Mouse (Mus musculus): Measurements from ENCODE around the gene Snorc. TPM values are rescaled to one million over a fixed set of nuclear protein-coding genes. Genes with fewer than 3 reads are reported as not detected.
"Not testable (repeated sequence)": the region's sequence is repeated elsewhere in the genome, so short reads cannot be mapped to it uniquely, and the experiment has no call there.

The Snorc gene
- not detected in 2 replicates for polyA plus RNA-seq (2014; fragmentation: Nextera tagmentation; extraction: Ambion mirVana)

DNA sequence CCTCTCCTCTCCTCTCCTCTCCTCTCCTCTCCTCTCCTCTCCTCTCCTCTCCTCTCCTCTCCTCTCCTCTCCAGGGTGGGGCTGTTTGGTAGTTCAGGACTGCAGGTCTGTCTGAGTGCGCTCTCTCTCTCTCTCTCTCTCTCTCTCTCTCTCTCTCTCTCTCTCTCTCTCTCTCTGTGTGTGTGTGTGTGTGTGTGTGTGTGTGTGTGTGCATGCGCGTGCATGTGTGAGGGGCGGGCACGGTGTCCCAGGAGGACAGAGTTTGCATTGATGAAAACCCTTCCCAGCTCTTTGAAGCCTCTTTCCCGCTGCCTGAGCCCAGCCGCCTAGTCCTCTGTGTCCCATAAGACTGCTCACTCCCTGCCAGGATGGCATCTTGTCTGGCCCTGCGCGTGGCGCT is at the start of gene Snorc:
TSS of gene Snorc (plus strand) at position 301 of the 400 bp plus-strand sequence.
- H3K9ac ChIP-seq (ENCODE audit: low read length); ATAC-seq (replicated peaks; ENCODE audit: low FRiP score, low TSS enrichment, low read depth): not testable (repeated sequence)
- WGBS: 50% methylated on average over 8 of the region's 10 CpGs

DNA sequence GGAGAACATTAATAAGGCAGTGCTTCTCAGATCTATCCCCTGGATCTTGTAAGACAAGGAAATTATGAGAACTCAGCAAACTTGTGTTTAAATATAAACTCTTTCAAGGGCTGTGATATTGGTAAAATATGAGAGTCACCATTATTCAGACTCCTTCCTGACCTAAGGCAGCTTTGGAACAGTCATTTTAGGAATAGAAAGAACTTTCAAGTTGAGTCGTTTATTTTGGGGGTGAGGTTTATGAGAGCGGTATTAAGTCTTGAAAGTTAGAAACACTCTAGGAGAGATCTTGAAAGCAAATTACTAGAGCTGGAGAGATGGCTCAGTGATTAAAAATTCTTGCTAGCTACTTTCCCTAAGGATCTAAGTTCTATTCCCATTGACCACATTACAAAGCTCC is 34.9 kb upstream of the Snorc start:
- Histone ChIP-seq H3K4me2 (ENCODE audit: low read length) (no peak overlapping the region), H3K9me3 (ENCODE audit: control insufficient read depth, low read length) (no peaks in the 10 kb centered on the region), H3K4me1 (replicated peaks; ENCODE audit: control insufficient read depth, insufficient read depth, low read length) (no peaks in the 10 kb centered on the region), H3K36me3 (ENCODE audit: control insufficient read depth, insufficient read depth, low read length) (peaks cover 86% of the 10 kb centered on the region), H3K27ac (ENCODE audit: low read depth) (no peak overlapping the region), H3K4me3 (ENCODE audit: low read depth, low read length) (no peak overlapping the region), H3K9ac (ENCODE audit: low read length) (no peak overlapping the region), H3K27me3 (replicated peaks; ENCODE audit: control insufficient read depth, insufficient read depth, low read length) (no peaks in the 10 kb centered on the region)
- 97% methylated on average over 2 of the region's 2 CpGs for WGBS
- no peak for ATAC-seq (replicated peaks; ENCODE audit: low FRiP score, low TSS enrichment, low read depth)
- DNase-seq (ENCODE audit: low spot score): no peak

More for the DNA sequence above, at the start of gene Snorc:
- DNase-seq (ENCODE audit: low spot score); H3K9me3 ChIP-seq (ENCODE audit: control insufficient read depth, low read length); H3K36me3 ChIP-seq (ENCODE audit: control insufficient read depth, insufficient read depth, low read length); H3K27ac ChIP-seq (ENCODE audit: low read depth); H3K4me2 ChIP-seq (ENCODE audit: low read length); H3K27me3 ChIP-seq (replicated peaks; ENCODE audit: control insufficient read depth, insufficient read depth, low read length); H3K4me1 ChIP-seq (replicated peaks; ENCODE audit: control insufficient read depth, insufficient read depth, low read length); H3K4me3 ChIP-seq (ENCODE audit: low read depth, low read length): not testable (repeated sequence)

DNA sequence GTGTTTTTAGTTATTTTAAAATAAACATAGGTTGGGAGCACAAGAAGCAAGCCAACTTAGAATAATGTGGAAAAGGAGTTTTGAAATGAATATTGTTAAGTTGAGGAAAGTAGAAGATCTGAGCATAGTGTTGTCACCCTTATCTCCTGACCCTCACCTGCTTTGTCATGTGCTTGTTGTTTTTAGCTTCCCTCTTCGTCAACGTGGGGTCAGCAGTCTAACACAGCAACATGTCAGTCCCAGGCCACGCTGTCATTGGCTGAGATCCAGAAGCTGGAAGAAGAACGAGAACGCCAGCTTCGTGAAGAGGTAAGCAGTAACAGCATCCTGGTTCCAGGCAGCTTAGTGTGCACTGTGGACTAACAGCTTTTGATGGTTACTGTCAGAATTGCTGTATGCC is 33.5 kb upstream of the Snorc start:
- no peak overlapping the region for H3K27ac ChIP-seq (ENCODE audit: low read depth)
- WGBS: 85% methylated on average over 6 of the region's 6 CpGs

DNA sequence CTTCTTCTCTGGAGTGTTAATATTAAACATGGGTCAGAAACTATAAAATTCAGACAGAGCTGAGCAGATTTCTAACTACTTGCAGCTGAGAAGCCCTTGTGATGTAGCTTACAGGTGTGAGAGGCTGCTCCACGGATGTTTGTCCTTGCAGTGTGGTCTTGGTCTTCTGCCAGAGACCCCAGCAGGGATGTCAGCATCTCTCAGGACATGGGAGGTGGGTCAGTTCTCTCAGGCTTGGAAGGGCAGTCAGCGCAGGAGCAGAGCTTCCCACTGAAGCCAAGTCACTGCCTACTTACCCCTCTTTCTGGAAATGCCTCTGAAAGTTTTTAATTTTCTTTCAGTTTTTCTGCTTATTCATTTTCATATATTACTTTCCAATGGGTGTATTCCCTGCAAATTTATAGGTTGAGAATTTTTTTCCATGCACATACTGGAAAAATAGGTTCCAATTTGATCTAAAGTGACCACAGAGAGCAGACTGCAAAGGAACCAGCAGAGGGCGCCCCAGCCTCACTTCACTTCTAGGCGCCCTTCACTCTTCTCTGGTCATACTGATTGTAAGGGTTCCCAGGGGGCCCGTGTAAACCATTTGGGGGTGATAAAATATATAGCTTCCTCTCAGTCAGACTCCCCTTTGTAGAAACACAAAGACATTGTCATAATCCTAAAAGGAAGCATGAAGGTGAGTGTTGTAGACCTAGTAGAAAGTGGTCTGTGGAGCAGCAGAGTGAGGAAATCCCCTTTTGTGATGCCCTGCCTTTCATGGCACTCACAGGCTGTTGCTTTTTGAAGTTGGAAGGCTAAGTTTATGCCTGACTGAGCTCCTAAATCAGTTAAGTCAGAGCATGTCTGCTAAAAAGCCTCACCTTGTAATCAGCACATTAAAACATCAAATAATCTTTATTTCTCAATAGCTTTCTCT is 22.6 kb upstream of the Snorc start:
- H3K36me3 ChIP-seq (ENCODE audit: control insufficient read depth, insufficient read depth, low read length): peaks cover 82% of the 10 kb centered on the region
- 43% methylated on average over 5 of the region's 5 CpGs for WGBS
- DNase-seq (ENCODE audit: low spot score): peak; percentile 83

More for the DNA sequence above, 33.5 kb upstream of the Snorc start:
- no peaks in the 10 kb centered on the region for H3K4me1 ChIP-seq (replicated peaks; ENCODE audit: control insufficient read depth, insufficient read depth, low read length)
- ATAC-seq (replicated peaks; ENCODE audit: low FRiP score, low TSS enrichment, low read depth) (no peak), DNase-seq (ENCODE audit: low spot score) (no peak)
- H3K36me3 ChIP-seq (ENCODE audit: control insufficient read depth, insufficient read depth, low read length): peaks cover 90% of the 10 kb centered on the region
- no peak overlapping the region for H3K4me2 ChIP-seq (ENCODE audit: low read length)
- no peaks in the 10 kb centered on the region for H3K9me3 ChIP-seq (ENCODE audit: control insufficient read depth, low read length)
- H3K27me3 ChIP-seq (replicated peaks; ENCODE audit: control insufficient read depth, insufficient read depth, low read length): no peaks in the 10 kb centered on the region
- H3K4me3 ChIP-seq (ENCODE audit: low read depth, low read length): no peak overlapping the region
- no peak overlapping the region for H3K9ac ChIP-seq (ENCODE audit: low read length)

DNA sequence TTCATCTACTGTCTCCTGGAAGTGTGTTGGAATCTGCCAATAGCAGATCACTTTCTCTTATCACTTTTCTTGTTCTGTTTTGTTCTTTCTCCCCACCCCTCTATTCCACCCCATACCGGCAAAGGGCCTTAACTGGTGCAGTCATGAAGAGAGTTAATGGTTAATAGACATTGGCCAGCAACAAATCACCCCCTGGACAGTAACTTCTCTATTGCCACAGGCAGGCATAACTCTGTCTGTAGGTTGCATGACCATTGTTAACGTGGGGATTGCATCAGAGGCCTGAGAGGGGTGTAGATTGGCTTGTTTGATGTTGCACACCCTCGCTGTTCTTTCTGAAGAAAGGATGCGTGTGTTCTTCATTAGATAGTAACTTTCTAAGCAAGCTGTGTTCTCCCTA is 20.6 kb upstream of the Snorc start:
- no peak for DNase-seq (ENCODE audit: low spot score)
- Histone ChIP-seq H3K4me1 (replicated peaks; ENCODE audit: control insufficient read depth, insufficient read depth, low read length) (no peaks in the 10 kb centered on the region), H3K36me3 (ENCODE audit: control insufficient read depth, insufficient read depth, low read length) (peaks cover 67% of the 10 kb centered on the region), H3K4me3 (ENCODE audit: low read depth, low read length) (no peak overlapping the region), H3K9ac (ENCODE audit: low read length) (no peak overlapping the region), H3K4me2 (ENCODE audit: low read length) (no peak overlapping the region), H3K27ac (ENCODE audit: low read depth) (no peak overlapping the region), H3K9me3 (ENCODE audit: control insufficient read depth, low read length) (no peaks in the 10 kb centered on the region), H3K27me3 (replicated peaks; ENCODE audit: control insufficient read depth, insufficient read depth, low read length) (no peaks in the 10 kb centered on the region)
- WGBS: 77% methylated on average over 4 of the region's 4 CpGs
- ATAC-seq (replicated peaks; ENCODE audit: low FRiP score, low TSS enrichment, low read depth): no peak

More for the DNA sequence above, 22.6 kb upstream of the Snorc start:
- 0 out of 2 replicates have a peak, but pooled peaks have one; percentile 27 for ATAC-seq (replicated peaks; ENCODE audit: low FRiP score, low TSS enrichment, low read depth)
- Histone ChIP-seq H3K27ac (ENCODE audit: low read depth) (no peak overlapping the region), H3K9me3 (ENCODE audit: control insufficient read depth, low read length) (no peaks in the 10 kb centered on the region), H3K9ac (ENCODE audit: low read length) (no peak overlapping the region), H3K4me1 (replicated peaks; ENCODE audit: control insufficient read depth, insufficient read depth, low read length) (no peaks in the 10 kb centered on the region), H3K4me3 (ENCODE audit: low read depth, low read length) (no peak overlapping the region), H3K4me2 (ENCODE audit: low read length) (no peak overlapping the region), H3K27me3 (replicated peaks; ENCODE audit: control insufficient read depth, insufficient read depth, low read length) (no peaks in the 10 kb centered on the region)

DNA sequence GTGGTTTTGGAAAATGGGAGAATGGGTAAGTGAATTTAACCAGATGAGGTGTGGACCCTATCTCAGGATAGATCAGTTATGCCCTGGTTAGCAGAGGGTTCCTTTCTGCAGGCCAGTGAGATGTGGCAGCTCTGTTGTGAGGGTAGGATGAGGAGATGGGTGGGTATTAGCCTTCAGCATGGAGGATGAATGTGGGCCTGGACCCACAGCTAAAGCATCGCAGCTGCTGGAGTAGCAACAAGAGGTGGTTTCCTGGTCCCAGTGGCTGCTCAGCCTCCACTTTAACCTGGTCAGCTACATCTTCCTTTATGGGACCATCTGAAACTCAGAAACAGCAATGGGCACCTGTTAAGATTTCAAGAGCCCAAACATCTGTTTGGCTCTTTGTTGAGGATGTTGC is 13.6 kb upstream of the Snorc start:
- 95% methylated on average over 1 of the region's 1 CpGs for WGBS
- no peak for DNase-seq (ENCODE audit: low spot score)
- no peak for ATAC-seq (replicated peaks; ENCODE audit: low FRiP score, low TSS enrichment, low read depth)
- Histone ChIP-seq H3K9me3 (ENCODE audit: control insufficient read depth, low read length) (no peaks in the 10 kb centered on the region), H3K36me3 (ENCODE audit: control insufficient read depth, insufficient read depth, low read length) (peaks cover 5% of the 10 kb centered on the region; the same call in 1 of the 2 replicates), H3K9ac (ENCODE audit: low read length) (no peak overlapping the region), H3K27me3 (replicated peaks; ENCODE audit: control insufficient read depth, insufficient read depth, low read length) (no peaks in the 10 kb centered on the region), H3K4me2 (ENCODE audit: low read length) (no peak overlapping the region), H3K4me3 (ENCODE audit: low read depth, low read length) (no peak overlapping the region), H3K27ac (ENCODE audit: low read depth) (no peak overlapping the region), H3K4me1 (replicated peaks; ENCODE audit: control insufficient read depth, insufficient read depth, low read length) (no peaks in the 10 kb centered on the region)

DNA sequence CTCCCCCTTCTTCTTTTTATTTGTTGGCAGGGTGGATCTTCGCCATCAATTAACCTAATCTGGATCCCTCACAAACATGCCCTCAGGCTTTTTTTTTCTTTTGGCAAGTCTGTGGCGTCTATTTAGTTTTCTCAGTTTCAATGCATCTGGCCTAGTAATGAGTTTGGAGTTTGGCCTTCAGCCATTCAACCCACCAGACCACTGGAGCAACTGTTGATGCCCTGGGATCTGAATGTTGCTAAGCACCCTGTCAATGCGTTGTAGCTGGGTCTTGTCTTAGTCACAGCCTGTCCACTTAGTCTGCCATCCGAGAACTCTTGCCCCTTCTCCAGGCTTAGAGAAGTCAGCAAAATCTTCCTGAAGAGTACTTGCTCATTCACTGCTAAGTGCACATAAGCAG is 12.0 kb upstream of the Snorc start:
- Histone ChIP-seq H3K9me3 (ENCODE audit: control insufficient read depth, low read length) (no peaks in the 10 kb centered on the region), H3K27ac (ENCODE audit: low read depth) (no peak overlapping the region), H3K9ac (ENCODE audit: low read length) (no peak overlapping the region), H3K4me2 (ENCODE audit: low read length) (no peak overlapping the region), H3K36me3 (ENCODE audit: control insufficient read depth, insufficient read depth, low read length) (no peaks in the 10 kb centered on the region), H3K4me3 (ENCODE audit: low read depth, low read length) (no peak overlapping the region), H3K4me1 (replicated peaks; ENCODE audit: control insufficient read depth, insufficient read depth, low read length) (no peaks in the 10 kb centered on the region), H3K27me3 (replicated peaks; ENCODE audit: control insufficient read depth, insufficient read depth, low read length) (no peaks in the 10 kb centered on the region)
- DNase-seq (ENCODE audit: low spot score) (no peak), ATAC-seq (replicated peaks; ENCODE audit: low FRiP score, low TSS enrichment, low read depth) (no peak)
- WGBS: 88% methylated on average over 4 of the region's 4 CpGs

DNA sequence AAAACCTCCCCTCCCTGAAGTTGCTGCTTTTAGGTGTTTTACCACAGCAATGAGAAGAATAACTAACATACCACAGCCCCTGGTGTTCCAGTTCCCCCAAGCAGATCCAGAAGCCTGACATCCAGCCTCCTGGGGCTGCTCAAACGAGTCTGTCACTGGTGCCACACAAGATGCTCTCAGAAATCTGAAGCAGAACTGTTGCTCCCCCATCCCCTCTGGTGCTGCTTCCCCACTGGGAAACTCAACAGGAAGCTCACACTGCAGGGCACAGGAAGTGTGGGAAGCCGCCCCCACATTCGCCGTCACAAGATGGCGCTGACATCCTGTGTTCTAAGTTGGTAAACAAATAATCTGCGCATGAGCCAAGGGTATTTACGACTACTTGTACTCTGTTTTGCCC is 10.2 kb upstream of the Snorc start:
- not testable (repeated sequence) for H3K36me3 ChIP-seq (ENCODE audit: control insufficient read depth, insufficient read depth, low read length); H3K9ac ChIP-seq (ENCODE audit: low read length); H3K4me1 ChIP-seq (replicated peaks; ENCODE audit: control insufficient read depth, insufficient read depth, low read length); DNase-seq (ENCODE audit: low spot score); H3K4me2 ChIP-seq (ENCODE audit: low read length); H3K4me3 ChIP-seq (ENCODE audit: low read depth, low read length); H3K9me3 ChIP-seq (ENCODE audit: control insufficient read depth, low read length); ATAC-seq (replicated peaks; ENCODE audit: low FRiP score, low TSS enrichment, low read depth); H3K27me3 ChIP-seq (replicated peaks; ENCODE audit: control insufficient read depth, insufficient read depth, low read length); H3K27ac ChIP-seq (ENCODE audit: low read depth)
- 89% methylated on average over 5 of the region's 7 CpGs for WGBS

DNA sequence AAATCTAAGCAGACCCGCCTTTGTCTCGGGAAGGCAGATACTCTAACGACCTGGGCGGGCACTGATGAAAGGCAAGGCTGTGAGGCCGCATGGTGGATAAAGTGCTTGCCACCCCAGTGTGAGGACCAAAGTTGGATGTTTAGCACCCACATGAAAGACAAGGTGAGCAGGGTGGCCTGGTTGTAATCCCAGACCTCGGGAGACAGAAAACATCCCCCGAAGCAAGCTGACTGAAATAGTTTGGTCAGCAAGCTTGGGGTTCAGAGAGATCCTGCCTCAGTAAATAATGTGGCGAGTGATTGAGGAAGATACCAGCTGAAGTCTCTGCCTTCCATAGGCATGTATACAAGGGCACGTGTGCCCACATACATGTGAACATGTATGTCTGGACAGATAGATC is 2.6 kb upstream of the Snorc start:
- Histone ChIP-seq H3K36me3 (ENCODE audit: control insufficient read depth, insufficient read depth, low read length) (no peaks in the 10 kb centered on the region), H3K4me1 (replicated peaks; ENCODE audit: control insufficient read depth, insufficient read depth, low read length) (no peaks in the 10 kb centered on the region), H3K4me3 (ENCODE audit: low read depth, low read length) (no peak overlapping the region), H3K4me2 (ENCODE audit: low read length) (no peak overlapping the region), H3K9me3 (ENCODE audit: control insufficient read depth, low read length) (no peaks in the 10 kb centered on the region), H3K27ac (ENCODE audit: low read depth) (no peak overlapping the region), H3K27me3 (replicated peaks; ENCODE audit: control insufficient read depth, insufficient read depth, low read length) (no peaks in the 10 kb centered on the region), H3K9ac (ENCODE audit: low read length) (no peak overlapping the region)
- DNase-seq (ENCODE audit: low spot score): no peak
- WGBS: 65% methylated on average over 9 of the region's 9 CpGs
- no peak for ATAC-seq (replicated peaks; ENCODE audit: low FRiP score, low TSS enrichment, low read depth)

Data from intestine, embryonic 14.5 days (tissue).